Mouse (Mus musculus) cerebellum, adult 9-10 months (tissue): ENCODE results near the gene Olfr775.

Experiments used
- DNase-seq: peaks from one replicate; pipeline ENCODE4 v3.0.0; 2022

The Olfr775 gene

DNA sequence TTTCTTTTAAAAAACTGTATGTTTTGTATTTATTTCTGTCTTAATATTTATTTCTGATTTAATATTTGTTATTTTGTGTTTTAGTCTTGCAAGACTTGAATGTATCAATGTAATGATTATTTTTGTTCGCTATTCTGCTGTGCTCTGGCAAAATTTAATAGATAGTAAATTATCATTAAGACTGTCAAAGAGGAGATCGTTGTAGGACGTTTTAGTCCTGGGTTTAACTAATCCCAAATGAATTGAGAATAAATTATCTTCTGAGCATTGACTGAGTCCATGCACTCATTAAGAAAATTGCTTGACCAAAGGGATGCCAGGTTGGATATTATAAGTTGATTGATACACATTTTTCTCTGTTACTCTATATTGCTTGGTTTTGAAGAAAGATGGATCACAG lies at the start of gene Olfr775:
Olfr775 (plus strand) TSS at position 301 of the 400 bp plus-strand sequence.
- no peak for DNase-seq

DNA sequence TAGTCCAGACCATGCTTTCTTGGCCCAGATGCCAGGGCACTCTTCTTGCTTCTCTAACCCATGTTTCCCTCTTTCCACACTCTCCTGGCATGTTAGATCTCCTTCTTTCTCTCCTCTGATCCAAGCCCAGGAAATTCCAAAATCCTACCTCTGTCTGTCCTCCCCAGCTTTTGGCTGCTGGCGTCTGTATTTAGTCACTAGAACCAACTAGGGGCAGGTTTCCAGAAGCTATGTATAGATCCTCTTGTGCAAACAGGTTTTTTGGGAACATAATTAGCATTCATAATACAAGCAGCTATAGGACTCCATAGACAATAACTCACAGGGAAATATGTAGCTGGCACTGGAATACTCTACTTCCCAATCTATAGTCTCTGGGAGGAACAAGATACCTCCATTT lies 17.5 kb upstream of the Olfr775 start:
- DNase-seq = no peak

DNA sequence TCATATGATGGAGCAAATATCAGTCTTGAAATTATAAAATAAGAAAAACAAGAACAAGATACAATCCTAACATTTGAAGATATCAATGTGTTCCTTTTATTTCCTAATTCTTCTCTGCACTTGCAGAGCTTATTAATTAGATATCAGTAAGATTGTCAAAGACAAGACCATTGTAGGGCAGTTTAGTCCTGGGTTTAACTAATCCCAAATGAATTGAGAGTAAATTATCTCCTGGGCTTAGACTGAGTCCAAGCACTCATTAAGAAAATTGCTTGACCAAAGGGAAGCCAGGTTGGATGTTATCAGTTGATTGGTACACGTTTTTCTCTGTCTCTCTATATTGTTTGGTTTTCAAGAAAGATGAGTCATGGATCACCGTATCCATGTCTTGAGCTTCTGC lies 12.3 kb upstream of the Olfr775 start, which contains the start of gene Olfr774:
Olfr774 (plus strand) TSS at position 301 of the 400 bp plus-strand sequence.
- no peak for DNase-seq

DNA sequence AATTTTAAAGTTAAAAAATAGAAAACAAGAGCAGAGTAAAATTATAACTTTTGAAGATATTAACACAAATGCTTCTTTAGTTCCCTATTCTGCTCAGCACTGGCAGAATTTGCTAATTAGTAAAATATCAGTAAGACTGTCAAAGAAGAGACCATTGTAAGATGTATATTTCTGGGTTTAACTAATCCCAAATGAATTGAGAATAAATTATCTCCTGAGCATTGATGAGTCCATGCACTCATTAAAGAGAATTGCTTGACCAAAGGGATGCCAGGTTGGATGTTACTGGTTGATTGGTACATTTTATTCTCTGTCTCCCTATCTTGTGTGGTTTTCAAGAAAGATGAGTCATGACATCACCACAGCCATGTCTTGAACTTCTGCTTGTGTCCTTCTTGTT lies 10.6 kb downstream of the Olfr775 start, which contains the start of gene Olfr776:
Olfr776 (plus strand) TSS at position 301 of the 400 bp plus-strand sequence.
- no peak for DNase-seq

DNA sequence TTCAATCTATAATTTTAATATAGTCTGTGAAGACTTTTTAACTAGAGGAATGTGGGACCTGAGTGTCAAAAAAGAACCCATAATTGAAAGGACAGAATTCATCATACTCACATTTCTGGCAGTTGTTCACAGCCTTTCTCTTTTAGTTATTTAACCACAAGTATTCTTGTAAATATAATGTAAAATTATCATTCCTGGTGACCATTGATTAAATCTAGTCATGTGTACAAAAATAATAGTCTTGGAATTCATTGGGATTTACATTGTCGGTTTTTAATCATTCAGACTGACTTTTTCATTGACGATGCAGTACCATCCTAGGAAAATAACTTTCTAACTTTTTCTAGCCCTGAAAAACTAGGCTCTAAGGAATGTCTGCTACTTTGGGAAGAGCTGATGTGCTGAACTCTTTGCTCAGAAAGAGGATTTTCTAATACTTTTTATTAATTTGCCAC lies 22.9 kb downstream of the Olfr775 start, which contains the start of gene Olfr777:
Olfr777 (minus strand) TSS at position 405 of the 455 bp plus-strand sequence.
- DNase-seq = no peak
